Mouse (Mus musculus): ENCODE data around the gene Jmjd4. TPM values are rescaled to one million over a fixed set of nuclear protein-coding genes. Genes with fewer than 3 reads are reported as not detected.

Gene Jmjd4
- total RNA-seq, 4 experiments from 2014 or later: 10.4 to 13.8 (median 12.5) TPM

DNA sequence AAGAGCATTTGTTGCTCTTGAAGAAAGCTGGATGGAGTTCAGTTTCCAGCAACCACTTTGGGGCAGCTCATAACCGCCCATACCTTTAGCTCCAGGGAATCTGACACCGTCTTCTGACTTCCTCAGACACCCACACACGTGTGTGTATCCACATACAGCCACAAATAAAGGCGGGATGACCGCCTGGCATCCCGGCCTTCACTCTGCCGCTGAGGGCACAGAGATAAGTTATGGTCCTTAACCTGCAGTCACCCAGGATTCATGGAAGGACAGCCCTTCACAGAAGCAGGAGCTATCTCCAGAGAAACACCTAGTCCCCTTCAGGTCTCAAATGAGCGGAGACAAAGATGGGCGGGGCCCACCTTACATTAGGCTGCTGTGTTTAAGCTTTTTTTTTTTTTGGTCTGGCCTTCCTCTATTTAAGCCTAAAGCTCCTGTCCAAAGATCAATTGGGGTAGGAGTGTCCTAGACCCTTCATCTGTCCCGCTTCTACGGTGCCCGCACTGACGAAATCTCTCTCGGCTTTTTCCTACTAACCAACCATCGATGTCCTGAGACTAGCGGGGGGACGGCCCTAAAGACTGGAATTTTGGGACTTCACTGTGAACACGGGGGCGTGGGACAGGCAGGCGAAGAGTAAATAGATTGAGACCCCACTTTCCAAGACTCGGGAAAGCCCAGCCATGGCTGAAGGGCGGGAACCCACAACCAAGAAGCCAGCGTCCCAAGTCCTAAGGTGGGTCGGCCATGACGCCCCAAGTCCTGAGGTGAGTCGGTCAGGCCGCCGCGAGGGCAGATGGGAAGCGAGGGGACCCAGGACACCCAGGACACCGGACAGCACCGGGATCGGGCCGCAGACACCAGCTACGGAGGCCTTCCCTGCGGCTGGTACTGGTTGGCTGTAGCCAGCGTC, 21.8 kb downstream of the Jmjd4 start:
- DNase-seq (ENCODE audit: low spot score): no peak

DNA sequence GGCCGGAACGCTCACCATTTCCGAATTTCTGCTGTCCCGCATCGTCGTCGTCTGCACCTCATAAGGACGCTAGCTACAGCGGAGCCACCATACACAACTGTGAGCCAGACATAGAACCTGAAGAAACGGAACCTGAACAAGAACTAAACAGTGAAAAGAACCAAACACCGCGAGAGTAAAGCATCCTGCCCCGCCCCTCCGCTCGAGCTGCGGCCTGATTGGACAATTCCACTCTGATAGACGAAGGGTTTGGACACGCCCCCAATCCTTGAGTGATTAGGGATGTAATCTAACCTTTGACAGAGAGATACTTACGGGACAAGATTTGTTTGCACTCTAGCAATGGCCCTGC, 22.5 kb downstream of the Jmjd4 start, which contains the start of gene Zfp867:
Zfp867 (minus strand) TSS at position 149 of the 352 bp plus-strand sequence.
- DNase-seq (ENCODE audit: low spot score): peak; percentile 86

DNA sequence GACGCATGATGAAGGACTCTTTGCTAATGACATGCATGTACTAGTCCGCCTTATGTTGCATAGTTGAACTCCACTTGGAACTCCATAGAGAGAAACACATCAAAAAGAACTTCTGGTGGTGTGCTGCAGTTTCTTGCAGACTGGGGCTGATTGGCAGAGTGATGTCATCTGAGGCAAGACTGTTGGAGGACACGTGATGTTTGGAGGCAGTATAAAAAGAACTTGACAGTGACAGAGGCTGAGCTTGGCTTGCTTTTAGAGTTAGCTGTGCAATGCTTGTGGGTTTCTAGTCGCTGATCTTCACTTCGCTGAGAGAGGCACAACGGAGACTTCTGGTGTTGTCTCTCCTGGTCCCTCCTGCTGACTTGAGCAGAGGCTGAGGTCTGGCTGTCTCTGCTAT, 27.4 kb downstream of the Jmjd4 start:
- DNase-seq (ENCODE audit: low spot score): no peak

DNA sequence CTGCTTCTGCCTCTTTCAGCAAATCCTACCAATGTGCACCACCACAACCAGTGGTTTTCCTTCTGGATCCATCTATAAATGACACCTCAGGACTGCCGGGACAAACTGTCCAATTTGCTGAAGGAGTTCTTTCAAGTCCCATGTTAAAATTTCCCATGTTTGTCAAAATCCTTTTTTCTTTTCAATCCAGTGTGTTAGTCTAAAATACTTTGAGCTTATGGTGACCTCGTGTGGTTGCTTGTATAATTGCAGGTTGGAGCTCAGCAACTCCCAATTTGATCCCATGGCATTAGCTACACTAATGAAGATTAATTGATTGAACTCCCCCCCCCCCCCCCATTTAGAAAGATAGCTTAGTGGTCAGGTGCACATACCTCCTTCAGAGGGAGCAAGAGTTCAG, 33.4 kb downstream of the Jmjd4 start:
- peak; percentile 53 for DNase-seq (ENCODE audit: low spot score)

DNA sequence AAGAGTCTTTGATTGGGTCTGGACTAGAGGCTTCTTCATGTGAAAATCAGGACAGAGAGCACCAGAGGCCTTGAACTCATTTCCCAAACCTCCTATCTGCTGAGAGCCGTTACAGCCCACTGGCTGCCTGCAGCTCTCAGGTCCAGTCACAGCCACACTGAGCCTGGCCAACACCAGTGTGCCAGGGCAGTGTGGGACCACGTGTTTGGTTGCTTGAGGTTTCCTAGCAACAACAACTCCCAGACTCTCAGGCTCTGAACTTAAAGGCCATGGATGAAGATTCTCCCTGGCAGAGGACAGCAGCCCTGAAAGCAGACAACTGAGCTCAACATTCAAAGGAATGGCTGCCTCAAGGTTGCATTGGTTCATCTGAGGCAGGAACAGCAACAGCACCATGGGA, 35.8 kb downstream of the Jmjd4 start:
- DNase-seq (ENCODE audit: low spot score): no peak

DNA sequence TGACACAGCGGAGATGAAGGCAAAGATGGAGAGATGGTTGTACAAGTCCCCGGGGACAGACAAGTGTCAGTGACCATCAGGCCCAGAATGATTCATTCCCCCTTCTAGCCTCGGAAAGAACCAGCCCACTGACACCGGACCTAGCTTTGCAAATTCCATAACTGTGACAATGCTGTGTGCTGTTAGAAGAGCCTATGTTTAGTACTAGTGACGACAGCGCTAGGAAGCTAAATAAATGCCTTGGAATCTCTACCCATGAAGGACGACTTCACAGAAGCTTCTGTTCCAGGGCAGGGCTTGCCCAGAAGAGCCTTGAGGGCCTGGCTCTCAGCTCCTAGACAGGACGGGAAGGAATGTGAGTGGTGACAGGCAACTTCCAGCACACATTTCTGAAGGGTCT, 36.4 kb downstream of the Jmjd4 start:
- no peak for DNase-seq (ENCODE audit: low spot score)

DNA sequence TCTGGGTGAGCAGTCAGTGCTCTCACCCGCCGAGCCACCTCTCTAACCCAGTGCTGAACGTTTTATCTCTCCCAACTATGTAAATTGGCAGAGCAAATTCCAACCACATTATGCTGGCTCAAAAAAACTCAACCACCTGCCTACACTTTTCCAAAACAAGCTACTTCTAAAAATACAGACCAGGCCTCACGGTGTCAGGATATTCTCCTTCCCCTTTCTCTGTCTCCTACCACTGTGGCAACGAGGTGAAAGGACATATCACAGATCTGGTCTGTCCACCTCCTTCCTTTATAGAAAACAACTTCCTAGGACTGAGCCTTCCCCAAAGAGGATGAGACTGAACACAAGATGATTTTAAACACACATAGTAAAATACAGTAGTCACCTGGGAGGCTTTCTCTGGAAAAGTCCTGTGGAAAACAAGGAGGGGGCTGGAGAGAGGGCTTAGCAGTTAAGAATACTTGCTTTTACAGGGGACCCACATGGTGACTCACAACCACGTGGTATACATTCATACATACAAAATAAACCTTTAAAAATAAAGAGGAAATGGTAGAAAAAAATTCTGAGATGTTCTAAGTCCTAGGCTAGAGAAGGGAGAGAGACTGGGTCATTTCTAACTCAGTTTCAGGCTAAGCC, 46.9 kb downstream of the Jmjd4 start:
- no peak for DNase-seq (ENCODE audit: low spot score)

DNA sequence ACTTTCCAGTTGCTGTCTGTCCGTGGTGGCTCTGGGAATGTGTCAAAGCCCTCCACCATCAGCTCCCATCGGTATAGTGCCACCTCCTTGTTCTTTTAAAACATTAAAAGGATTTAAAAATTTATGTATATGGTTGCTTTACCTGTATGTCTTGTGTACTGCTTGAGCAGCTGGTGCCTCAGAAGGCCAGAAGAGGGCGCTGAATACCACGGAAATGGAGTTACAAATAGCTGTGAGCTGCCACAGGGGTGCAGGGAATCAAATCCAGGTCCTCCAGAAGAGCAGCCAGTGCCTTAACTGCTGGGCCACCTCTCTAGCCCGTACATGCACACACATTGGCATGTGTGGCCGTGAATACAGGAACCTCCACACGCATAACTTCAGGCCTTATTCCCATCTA, 47.9 kb downstream of the Jmjd4 start:
- no peak for DNase-seq (ENCODE audit: low spot score)

DNA sequence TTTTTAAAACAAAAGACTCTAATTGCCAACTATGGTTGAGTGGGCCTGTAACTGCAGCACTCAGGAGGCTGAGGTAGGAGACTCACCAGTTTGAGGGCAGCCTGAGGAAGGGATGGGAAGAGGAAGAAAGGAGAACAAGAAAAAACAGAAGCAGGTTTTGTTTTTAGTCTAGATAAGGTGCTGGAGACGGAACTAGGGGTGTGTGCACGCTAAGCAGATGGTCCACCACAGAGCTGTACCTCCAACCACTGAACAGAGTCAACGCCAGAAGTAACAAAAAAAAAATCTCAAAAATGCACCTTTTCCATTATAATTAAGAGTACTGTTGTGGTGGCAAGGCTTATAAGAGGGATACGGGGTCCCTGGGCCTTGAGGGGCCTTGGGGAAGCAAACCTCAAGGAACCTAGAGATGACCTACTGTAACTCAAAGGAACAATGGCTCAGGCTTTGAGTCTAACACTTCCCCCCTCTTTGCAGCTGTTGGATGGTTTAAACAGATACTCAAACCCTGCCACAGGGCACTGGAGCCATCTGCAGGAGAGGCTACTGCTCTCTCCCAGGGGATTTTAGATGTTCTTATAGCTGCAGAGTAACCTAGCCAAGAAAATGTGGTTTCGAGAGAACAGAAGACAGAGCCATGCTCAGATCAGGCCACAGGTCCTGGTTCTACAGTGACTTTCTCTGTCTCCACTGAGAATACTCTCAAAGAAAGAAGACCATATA, 52.3 kb downstream of the Jmjd4 start:
- DNase-seq (ENCODE audit: low spot score): no peak

DNA sequence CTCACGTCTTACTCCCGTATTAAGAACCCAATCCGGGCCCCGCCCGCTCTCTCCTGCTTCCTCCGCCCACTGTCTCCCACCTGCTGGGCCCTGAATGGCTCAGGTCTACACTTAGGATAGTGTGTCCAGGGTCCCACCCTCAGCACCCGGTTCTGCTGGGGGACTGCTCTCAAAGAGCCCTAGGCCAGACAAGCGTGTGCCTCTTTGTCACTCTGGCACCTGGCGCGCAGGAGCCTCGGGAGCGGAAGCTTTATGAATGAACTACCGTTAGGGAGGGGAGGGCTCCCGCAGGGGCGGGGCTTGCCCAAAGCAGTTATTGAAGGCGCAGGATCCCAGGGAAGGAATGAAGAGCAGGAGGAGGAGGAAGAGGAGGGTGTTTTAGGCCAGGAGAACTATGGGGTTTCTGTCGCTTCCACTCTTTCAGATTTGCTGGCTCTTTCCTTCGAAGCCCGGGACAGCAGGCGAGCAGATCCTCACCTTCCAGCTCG, 55.5 kb downstream of the Jmjd4 start:
- peak; percentile 27 for DNase-seq (ENCODE audit: low spot score)

DNA sequence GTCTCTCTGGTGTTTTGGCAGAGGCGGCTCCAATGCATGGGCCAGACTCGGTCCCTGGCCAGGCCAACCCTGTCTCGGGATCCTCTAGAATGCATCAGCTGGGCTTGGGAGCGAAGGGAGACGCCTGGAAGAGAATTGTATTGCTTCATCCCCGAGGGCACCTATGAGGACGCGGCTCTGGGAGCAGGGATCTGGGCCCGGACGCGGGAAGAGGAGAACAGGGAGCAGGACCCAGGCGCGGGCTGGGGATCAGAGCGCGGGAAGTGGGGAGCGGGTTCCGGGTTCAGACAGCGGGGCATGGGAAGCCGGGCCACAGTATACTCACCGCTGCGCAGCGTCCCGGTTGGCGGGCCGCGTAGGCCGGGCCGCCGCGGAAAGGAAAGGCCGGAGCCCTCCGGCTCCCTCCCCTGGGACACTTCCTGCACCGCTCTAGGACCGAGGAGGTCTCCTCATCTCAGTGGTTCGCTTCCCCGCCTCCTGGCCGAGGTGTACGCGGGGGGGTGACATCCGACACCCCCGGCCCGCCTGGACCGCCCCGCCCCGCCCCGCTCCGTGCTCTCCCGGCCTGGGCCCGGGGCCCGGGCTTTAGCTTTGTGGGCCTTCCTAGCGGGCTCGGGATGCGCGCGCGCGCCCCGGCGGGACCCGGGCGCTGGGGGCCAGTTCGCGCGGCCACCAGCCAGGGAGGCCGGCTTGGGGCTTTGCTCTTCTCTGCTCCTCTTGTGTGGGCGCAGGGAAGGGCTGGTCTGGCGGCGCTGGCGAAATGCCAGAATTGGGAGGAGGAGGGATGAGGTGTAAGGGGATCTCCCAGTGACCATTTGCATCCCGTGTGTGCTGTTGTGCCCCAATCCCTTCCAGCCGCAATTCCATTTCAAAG, 56.2 kb downstream of the Jmjd4 start:
- peak; percentile 91 for DNase-seq (ENCODE audit: low spot score)

DNA sequence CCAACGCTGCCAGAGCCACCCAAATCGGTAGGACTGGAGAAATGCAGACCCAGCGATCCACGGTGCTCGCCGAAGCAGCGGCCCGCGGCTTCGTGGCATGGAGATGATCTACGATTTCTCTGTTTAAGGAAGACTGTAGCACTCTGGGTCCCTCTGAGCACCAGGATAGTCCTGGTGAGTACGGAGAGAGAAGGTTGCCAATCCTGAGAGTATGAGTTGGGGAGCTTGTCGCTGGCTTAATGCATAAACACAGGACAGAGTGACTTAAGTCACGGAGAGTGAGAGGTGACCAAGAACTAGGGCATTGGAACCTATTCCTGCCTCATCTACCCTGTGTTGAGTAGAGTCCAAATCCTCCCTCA, 56.8 kb downstream of the Jmjd4 start:
- no peak for DNase-seq (ENCODE audit: low spot score)

Other genes starting within 250 kb of the Jmjd4 start
- 100 to 1,000 TPM; 100 to 119 (median 114) TPM for gene Mrpl55, start 247.6 kb upstream of the Jmjd4 start, total RNA-seq (2022)
- gene 2310033P09Rik, start 241.7 kb upstream of the Jmjd4 start, total RNA-seq (2022): 10 to 100 TPM in 3 of 4 experiments, 1 to 10 TPM in 1; 9.8 to 12.9 (median 10.6) TPM
- 100 to 1,000 TPM; 261 to 279 (median 274) TPM for gene Arf1, start 221.8 kb upstream of the Jmjd4 start, total RNA-seq (2022)
- gene Wnt3a, start 159.3 kb upstream of the Jmjd4 start, total RNA-seq (2022): not detected
- gene Wnt9a, start 143.1 kb upstream of the Jmjd4 start, total RNA-seq (2022): 1 to 10 TPM; 4.3 to 4.9 (median 4.6) TPM
- not detected for gene Prss38, start 74.4 kb upstream of the Jmjd4 start, total RNA-seq (2022)
- gene Snap47, start 1.1 kb downstream of the Jmjd4 start, total RNA-seq (2022): 10 to 100 TPM; 41.5 to 52.6 (median 44.8) TPM
- 1 to 10 TPM; 3.4 to 5.3 (median 4.2) TPM for gene Zfp867, start 22.4 kb downstream of the Jmjd4 start, total RNA-seq (2022)
- 10 to 100 TPM; 11.1 to 14.3 (median 13.3) TPM for gene Zkscan17, start 76.7 kb downstream of the Jmjd4 start, total RNA-seq (2022)
- under 1 TPM; 0.25 to 0.92 (median 0.43) TPM for gene Nlrp3, start 91.5 kb downstream of the Jmjd4 start, total RNA-seq (2022)
- not detected for gene Olfr222, start 126.2 kb downstream of the Jmjd4 start, total RNA-seq (2022)
- not detected for gene Olfr223, start 143.2 kb downstream of the Jmjd4 start, total RNA-seq (2022)
- gene Mprip, start 211.3 kb downstream of the Jmjd4 start, total RNA-seq (2022): 100 to 1,000 TPM; 121 to 152 (median 127) TPM